Mouse (Mus musculus) myocyte (in vitro differentiated cells): Measurements from ENCODE around the gene Tmem147.

Experiments used
- POLR2A ChIP-seq: IDR thresholded peaks from one replicate; pipeline ENCODE4 v1.6.1; 2011; ENCODE audit warnings: low read depth, mild to moderate bottlenecking, control low read depth, moderate library complexity; ENCODE audit not compliant: insufficient read length
- USF1 ChIP-seq: IDR thresholded peaks from one replicate; pipeline ENCODE4 v1.6.1; 2011; ENCODE audit warnings: low read depth, mild to moderate bottlenecking, control low read depth, moderate library complexity

DNA sequence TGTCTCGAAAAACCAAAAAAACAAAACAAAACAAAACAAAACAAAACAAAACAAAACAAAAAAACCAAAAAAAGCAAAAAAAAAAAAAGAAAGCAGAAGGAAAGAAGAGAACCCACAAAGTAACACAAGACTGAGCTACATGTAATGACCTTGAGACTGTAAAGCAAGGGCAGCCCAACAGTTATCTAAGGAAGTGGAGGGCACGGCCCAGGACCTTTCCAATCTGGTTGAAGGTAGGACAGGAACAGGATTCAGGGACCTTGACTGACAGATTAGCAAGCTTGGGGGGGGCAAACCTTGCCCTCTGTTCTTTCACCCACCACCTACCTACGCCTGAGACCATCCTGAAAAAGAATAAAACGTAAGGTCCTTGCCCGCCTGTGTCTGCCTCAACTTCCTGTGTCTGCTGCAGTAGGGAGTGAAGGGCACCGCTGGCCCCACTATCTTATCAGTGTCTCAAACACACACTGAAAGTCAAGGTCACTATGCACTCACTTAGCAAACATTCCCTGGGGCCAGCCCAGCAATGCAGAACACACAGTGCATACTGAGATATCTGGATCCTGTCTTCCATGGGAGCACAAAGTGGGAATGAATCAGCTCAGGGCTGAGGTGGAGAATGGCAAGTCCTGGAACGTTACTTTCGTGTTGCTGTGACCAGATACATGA lies 23.0 kb downstream of the Tmem147 start:
- no peak for TF ChIP-seq USF1
- no peak for TF ChIP-seq POLR2A
